In genomic region chr17:43567992-43568888, GRCm38 (mm10) we compare ENCODE assay signal across 9 mouse cellular contexts. TPM values are rescaled to one million over a fixed set of nuclear protein-coding genes. Genes with fewer than 3 reads are reported as not detected.
A peak's percentile ranks its signal among the peaks of the same experiment; 100 is the strongest.
DNase-seq lines count a peak whose midpoint lies in the region; ATAC-seq lines count a peak whose summit lies in the region.
"Had no signal": no experiment of that assay in that cellular context is flagged by ENCODE, and none has a peak within 500 bp of the region (broad histone marks: within the 10 kb centered on the region; RNA-seq: fewer than 3 reads in every experiment).

TSS of gene Pla2g7 (plus strand) at chr17:43568098.

- H3K9me3 ChIP-seq in embryonic facial prominence, embryonic 13.5 days, result no peaks in the 10 kb centered on the region
- no peaks in the 10 kb centered on the region for H3K9me3 ChIP-seq in limb, embryonic 15.5 days

- ATAC-seq in embryonic facial prominence, embryonic 13.5 days (ENCODE audit: insufficient number of reproducible peaks, insufficient read depth, low FRiP score, low TSS enrichment, low read depth), result peak; percentile 81
- ATAC-seq in limb, embryonic 15.5 days (ENCODE audit: insufficient number of reproducible peaks, low FRiP score, low TSS enrichment, low read depth), result 0 out of 2 replicates have a peak, but pooled peaks have one; percentile 72
- ATAC-seq in monocyte, adult 5-6 weeks (replicated peaks; ENCODE audit: insufficient number of reproducible peaks, low FRiP score, low TSS enrichment, poor library complexity, severe bottlenecking), result peak; percentile 70

- peak within 1 kb of the TSS; percentile 73 for H3K9ac ChIP-seq in embryonic facial prominence, embryonic 13.5 days
- H3K9ac ChIP-seq in limb, embryonic 15.5 days, result peak within 1 kb of the TSS; percentile 26; the same call in 1 of the 2 replicates

- H3K27me3 ChIP-seq in embryonic facial prominence, embryonic 13.5 days, result no peaks in the 10 kb centered on the region
- H3K27me3 ChIP-seq in limb, embryonic 15.5 days, result no peaks in the 10 kb centered on the region

- peaks cover 5% of the 10 kb centered on the region; the same call in 1 of the 2 replicates for H3K4me1 ChIP-seq in embryonic facial prominence, embryonic 13.5 days
- H3K4me1 ChIP-seq in limb, embryonic 15.5 days, result peaks cover 11% of the 10 kb centered on the region

- peak within 1 kb of the TSS; percentile 89 for H3K4me2 ChIP-seq in embryonic facial prominence, embryonic 13.5 days
- peak within 1 kb of the TSS; percentile 85 for H3K4me2 ChIP-seq in limb, embryonic 15.5 days

- WGBS in embryonic facial prominence, embryonic 13.5 days, result under 1% methylated on average over 34 of the region's 34 CpGs
- 0% methylated on average over 34 of the region's 34 CpGs for WGBS in limb, embryonic 15.5 days

- H3K4me3 ChIP-seq in embryonic facial prominence, embryonic 13.5 days, result peak within 1 kb of the TSS; percentile 50
- H3K4me3 ChIP-seq in limb, embryonic 15.5 days, result peak within 1 kb of the TSS; percentile 45

- no peaks in the 10 kb centered on the region for H3K36me3 ChIP-seq in embryonic facial prominence, embryonic 13.5 days
- H3K36me3 ChIP-seq in limb, embryonic 15.5 days, result no peaks in the 10 kb centered on the region
- H3K36me3 ChIP-seq: G1E had no signal

- peak; percentile 16 for DNase-seq in ovary, postnatal 36 days (ENCODE audit: low spot score)
- DNase-seq in ovary, postnatal 10 days (ENCODE audit: low spot score), result no peak
- DNase-seq in heart, adult 8-10 months (ENCODE audit: low spot score), result peak; percentile 21
- peak; percentile 16 to 21 for DNase-seq in kidney, adult 8-10 months
- peak; percentile 78 for DNase-seq in testis, postnatal 10 days (ENCODE audit: low spot score)

- peak within 1 kb of the TSS; percentile 66; the same call in 1 of the 2 replicates for H3K27ac ChIP-seq in embryonic facial prominence, embryonic 13.5 days
- 0 out of 2 replicates have a peak within 1 kb of the TSS, but pooled peaks have one; percentile 5 for H3K27ac ChIP-seq in limb, embryonic 15.5 days

RNA-seq across cellular contexts. Expression of gene Pla2g7, which starts in this region (rescaled TPM):
- 8.4 and 11.1 TPM in 2 replicates for polyA plus RNA-seq in embryonic facial prominence, embryonic 13.5 days (2015; fragmentation: Nextera tagmentation; extraction: Ambion mirVana)
- total RNA-seq in heart, adult 8-10 months (2022), result 1 to 10 TPM; 4.5 to 6.1 (median 5.6) TPM
- polyA plus RNA-seq in limb, embryonic 15.5 days (2015; fragmentation: Nextera tagmentation; extraction: Ambion mirVana), result 12.3 and 16.0 TPM in 2 replicates
- 148 to 346 TPM (median 288 TPM) in 3 replicates for total RNA-seq in monocyte, adult 5-6 weeks (2017)
- total RNA-seq: G1E had no signal
- polyA plus RNA-seq: G1E had no signal

Comparison
In these comparisons a context has a peak if more than half of its experiments do, and no peak if none do; other contexts are left out.
1. RNA of gene Pla2g7 (total RNA-seq): 148 to 346 TPM in monocyte, adult 5-6 weeks; 4.5 to 6.1 TPM in heart, adult 8-10 months; every median in the first group is over 10 times any median in the second.
2. Peak in every context shown above with its lines, with median percentiles within 50 percentile points of each other: ATAC-seq.